ENCODE assay signal across 9 mouse cellular contexts in genomic region chr4:57670813-57671469, GRCm38 (mm10). TPM values are rescaled to one million over a fixed set of nuclear protein-coding genes. Genes with fewer than 3 reads are reported as not detected.
DNase-seq lines count a peak whose midpoint lies in the region; ATAC-seq and TF ChIP-seq lines count a peak whose summit lies in the region.
"Had no signal": no experiment of that assay in that cellular context is flagged by ENCODE, and none has a peak within 500 bp of the region (broad histone marks: within the 10 kb centered on the region; RNA-seq: fewer than 3 reads in every experiment).

No protein-coding gene starts in this region.

- ATAC-seq in heart, embryonic 14.5 days (ENCODE audit: insufficient number of reproducible peaks, insufficient read depth, low FRiP score, low read depth), result peak; percentile 71; the same call in 1 of the 2 replicates
- ATAC-seq in forebrain, embryonic 15.5 days (replicated peaks), result no peak

- H3K4me3 ChIP-seq in left cerebral cortex, adult 2 months, result no peak overlapping the region
- no peak overlapping the region for H3K4me3 ChIP-seq in heart, embryonic 14.5 days (ENCODE audit: control insufficient read depth in 1 of 2, insufficient read depth in 1 of 2, low read depth in 1 of 2, low read length in 2 of 2)
- H3K4me3 ChIP-seq in forebrain, embryonic 15.5 days, result no peak overlapping the region
- H3K4me3 ChIP-seq: megakaryocyte, embryonic 14.5 days had no signal

- 5% methylated on average over 7 of the region's 7 CpGs for WGBS in heart, embryonic 14.5 days
- 74% methylated on average over 7 of the region's 7 CpGs for WGBS in forebrain, embryonic 15.5 days

- H3K9me3 ChIP-seq in heart, embryonic 14.5 days (ENCODE audit: control insufficient read depth, low read length), result no peaks in the 10 kb centered on the region
- H3K9me3 ChIP-seq in forebrain, embryonic 15.5 days, result no peaks in the 10 kb centered on the region
- H3K9me3 ChIP-seq: megakaryocyte, embryonic 14.5 days had no signal

- H3K4me1 ChIP-seq in heart, embryonic 14.5 days (ENCODE audit: control insufficient read depth in 2 of 2, insufficient read depth in 2 of 2, low read length in 2 of 2), result peaks cover 38 to 79% of the 10 kb centered on the region in 2 experiments
- H3K4me1 ChIP-seq in forebrain, embryonic 15.5 days, result peaks cover 8% of the 10 kb centered on the region; the same call in 1 of the 2 replicates

- intact Hi-C loops in left cerebral cortex, adult 2 months (cut with DNase I), result loop anchor here (5.0 kb wide), 1 partner anchor 406 kb away; no protein-coding TSS in a partner anchor

- H3K27ac ChIP-seq in left cerebral cortex, adult 2 months, result no peak overlapping the region
- H3K27ac ChIP-seq in heart, embryonic 14.5 days (replicated peaks in 1 of 2; ENCODE audit: control insufficient read depth in 1 of 2, insufficient read depth in 1 of 2, low read depth in 2 of 2, low read length in 2 of 2), result peak overlapping the region; percentile 78 to 85
- no peak overlapping the region for H3K27ac ChIP-seq in forebrain, embryonic 15.5 days (replicated peaks)

- H3K27me3 ChIP-seq in heart, embryonic 14.5 days (ENCODE audit: control insufficient read depth, insufficient read depth, low read length), result no peaks in the 10 kb centered on the region
- H3K27me3 ChIP-seq in forebrain, embryonic 15.5 days, result no peaks in the 10 kb centered on the region

- peaks cover 3% of the 10 kb centered on the region for H3K36me3 ChIP-seq in heart, embryonic 14.5 days (ENCODE audit: control insufficient read depth, insufficient read depth, low read length)
- H3K36me3 ChIP-seq in forebrain, embryonic 15.5 days, result no peaks in the 10 kb centered on the region

- DNase-seq in left cerebral cortex, adult 2 months (ENCODE audit: extremely low spot score in 1 of 2, low spot score in 2 of 2), result no peak
- DNase-seq in left cerebral cortex, adult 11 months (ENCODE audit: low spot score), result no peak
- DNase-seq in adrenal gland, postnatal 14 days, result peak; percentile 43
- peak; percentile 49 for DNase-seq in lung, postnatal 36 days
- DNase-seq in thymus, postnatal 4 days, result no peak
- no peak for DNase-seq in spleen, adult 18-20 months

- peak overlapping the region; percentile 48 for H3K4me2 ChIP-seq in heart, embryonic 14.5 days (ENCODE audit: low read length)
- H3K4me2 ChIP-seq in forebrain, embryonic 15.5 days (replicated peaks), result no peak overlapping the region

- 0 out of 2 replicates have a peak overlapping the region, but pooled peaks have one; percentile 6 for H3K9ac ChIP-seq in heart, embryonic 14.5 days (ENCODE audit: low read length)
- no peak overlapping the region for H3K9ac ChIP-seq in forebrain, embryonic 15.5 days (replicated peaks)

- peak; percentile 81 for TF ChIP-seq CTCF in left cerebral cortex, adult 2 months (IDR thresholded peaks at IDR 0.05)

RNA-seq across cellular contexts. Expression of gene Akap2, which starts 46.5 kb away (rescaled TPM):
- 10 to 100 TPM; 41.5 to 44.8 TPM for total RNA-seq in left cerebral cortex, adult 2 months (2021)
- total RNA-seq in adrenal gland, postnatal 14 days (2021), result 129 and 137 TPM in 2 replicates
- polyA plus RNA-seq in heart, embryonic 14.5 days (2014; fragmentation: Nextera tagmentation; extraction: Ambion mirVana), result 52.0 and 55.0 TPM in 2 replicates
- 6.1 and 6.5 TPM in 2 replicates for polyA plus RNA-seq in forebrain, embryonic 15.5 days (2015; fragmentation: Nextera tagmentation; extraction: Ambion mirVana)

Comparison
In these comparisons a context has a peak if more than half of its experiments do, and no peak if none do; other contexts are left out.
1. DNase-seq: peak in adrenal gland, postnatal 14 days (single experiment) and lung, postnatal 36 days (single experiment); none in left cerebral cortex, adult 2 months (0 of 2), left cerebral cortex, adult 11 months (single experiment), thymus, postnatal 4 days (single experiment) and spleen, adult 18-20 months (0 of 2).
2. H3K27ac ChIP-seq: peak in heart, embryonic 14.5 days (2 of 2); none in left cerebral cortex, adult 2 months (single experiment) and forebrain, embryonic 15.5 days (single experiment).